Mouse (Mus musculus) myocyte (in vitro differentiated cells): ENCODE measurements around the gene C2cd4a.

Experiments
- CEBPB ChIP-seq: IDR thresholded peaks from 2 replicates; pipeline ENCODE4 v1.6.1; 2011; ENCODE audit warnings: mild to moderate bottlenecking, moderate library complexity; ENCODE audit not compliant: poor library complexity, insufficient read depth, severe bottlenecking
- MAX ChIP-seq: IDR thresholded peaks from one replicate; pipeline ENCODE4 v1.6.1; 2011; ENCODE audit warnings: low read depth, mild to moderate bottlenecking, control low read depth
- MYOD1 ChIP-seq, 3 experiments: IDR thresholded peaks; one replicate each; pipeline ENCODE4 v1.6.1; 2011; ENCODE audit warnings: control low read depth in 2 of 3, low read depth in 2 of 3, mild to moderate bottlenecking in 2 of 3, moderate library complexity in 1 of 3; ENCODE audit not compliant: insufficient read length in 2 of 3, control insufficient read depth in 1 of 3
- MYOG ChIP-seq, 3 experiments: IDR thresholded peaks; one replicate each; pipeline ENCODE4 v1.6.1; 2011; ENCODE audit warnings: control low read depth in 2 of 3, low read depth in 2 of 3, mild to moderate bottlenecking in 2 of 3; ENCODE audit not compliant: insufficient read length in 2 of 3, control insufficient read depth in 1 of 3, insufficient read depth in 1 of 3
- POLR2A ChIP-seq: IDR thresholded peaks from one replicate; pipeline ENCODE4 v1.6.1; 2011; ENCODE audit warnings: low read depth, mild to moderate bottlenecking, control low read depth, moderate library complexity; ENCODE audit not compliant: insufficient read length
- POLR2AphosphoS2 ChIP-seq: IDR thresholded peaks from one replicate; pipeline ENCODE4 v1.6.1; 2011; ENCODE audit warnings: low read depth, control low read depth; ENCODE audit not compliant: insufficient read length
- USF1 ChIP-seq: IDR thresholded peaks from one replicate; pipeline ENCODE4 v1.6.1; 2011; ENCODE audit warnings: low read depth, mild to moderate bottlenecking, control low read depth, moderate library complexity

DNA sequence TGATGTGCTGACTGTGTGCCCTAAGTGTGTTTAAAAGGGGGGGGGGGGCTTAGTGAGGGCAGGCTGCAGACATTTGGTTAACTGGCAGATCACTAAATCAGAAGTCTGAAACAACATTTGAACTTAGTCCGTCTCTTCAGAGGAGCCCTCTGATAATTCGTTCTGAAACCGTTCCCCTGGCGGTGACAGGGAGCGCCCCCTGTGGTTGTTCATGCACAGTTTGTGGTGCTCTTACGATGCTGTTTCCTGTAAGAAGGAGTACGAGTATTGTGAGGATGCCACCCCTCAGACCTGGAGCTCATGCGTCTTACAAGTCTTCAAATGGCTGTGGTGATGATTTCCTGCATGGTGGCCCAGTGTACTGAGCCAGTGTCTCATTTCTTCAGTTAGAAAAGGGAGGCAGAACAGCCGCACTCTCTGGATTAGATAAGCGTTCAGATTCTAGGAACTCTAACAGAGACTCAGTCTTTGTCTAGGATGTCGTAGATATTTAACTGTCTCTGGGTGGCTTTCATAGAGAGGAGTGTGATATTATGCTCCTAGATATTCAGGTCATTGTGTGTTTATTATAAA, 46.2 kb upstream of the C2cd4a start:
- TF ChIP-seq CEBPB (no peak), POLR2AphosphoS2 (no peak), MAX (no peak), POLR2A (no peak), MYOG (IDR thresholded peaks at IDR 0.05; ENCODE audit: control insufficient read depth in 1 of 3, insufficient read depth in 1 of 3, insufficient read length in 2 of 3, low read depth in 2 of 3) (no peak), USF1 (no peak), MYOD1 (IDR thresholded peaks at IDR 0.05; ENCODE audit: control insufficient read depth in 1 of 3, insufficient read length in 2 of 3, low read depth in 2 of 3) (no peak)
